Mouse (Mus musculus): ENCODE measurements at regions not wholly inside any gene's neighbourhood (a gene's known extent, or its start where the extent isn't known, plus 50 kb on each side); places are given as distances from the start of the nearest gene placed in this dataset.

DNA sequence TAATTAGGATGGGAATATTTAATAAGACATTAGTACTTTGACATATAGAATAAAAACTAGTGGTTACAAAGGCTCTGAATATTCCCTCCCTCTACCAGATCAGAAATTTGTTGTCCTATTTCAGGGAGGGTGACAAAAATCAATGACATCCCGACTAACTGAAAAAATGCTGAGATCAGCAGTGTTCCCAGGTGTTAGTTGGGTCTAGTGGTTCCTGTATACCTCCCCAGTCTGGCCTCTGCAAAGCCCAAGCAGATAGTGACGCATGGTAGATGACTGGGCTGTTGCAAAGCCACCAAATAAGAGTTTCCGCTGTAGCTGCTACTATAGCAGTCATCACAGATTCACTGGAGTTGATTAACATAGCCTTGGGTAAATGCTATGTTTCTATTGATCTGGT is 59.9 kb upstream of the Gm4791 start:
- in situ Hi-C loops (cut with MboI; ENCODE audit: low pct_unique_long_range_greater_than_20kb) = no loop called here
- TF ChIP-seq CTCF (IDR thresholded peaks at IDR 0.05) = no peak
- DNase-seq (ENCODE audit: low read depth, low spot score) (no peak), ATAC-seq (no peak)
- peaks cover 3% of the 10 kb centered on the region for H3K27me3 ChIP-seq
- CTCF ChIA-PET = no interaction called here
- POLR2A ChIA-PET = no interaction called here

DNA sequence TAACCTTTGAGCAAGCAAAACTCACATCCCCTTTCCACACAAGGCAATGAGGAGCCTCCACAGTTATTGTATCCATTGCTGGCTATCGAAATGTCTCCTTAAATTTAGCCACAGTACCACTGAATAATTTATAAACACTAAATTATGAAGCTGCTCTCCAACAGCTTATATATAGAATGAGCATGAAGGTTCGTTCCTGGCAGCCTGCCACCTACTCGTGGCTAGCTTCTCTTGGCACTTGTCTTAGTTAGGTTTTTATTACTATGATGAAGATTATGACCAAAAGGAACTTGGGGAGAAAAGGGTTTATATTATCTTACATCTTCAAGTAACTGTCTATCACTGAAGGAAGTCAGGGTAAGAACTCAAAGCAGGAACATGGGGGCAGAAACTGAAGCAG is 72.9 kb upstream of the Gm4791 start:
- ATAC-seq (no peak), DNase-seq (ENCODE audit: low read depth, low spot score) (no peak)
- TF ChIP-seq CTCF (IDR thresholded peaks at IDR 0.05) = no peak
- in situ Hi-C loops (cut with MboI; ENCODE audit: low pct_unique_long_range_greater_than_20kb) = no loop called here
- ChIA-PET POLR2A (no interaction called here), CTCF (no interaction called here)
- peaks cover 22% of the 10 kb centered on the region for H3K27me3 ChIP-seq

- TF ChIP-seq CTCF (IDR thresholded peaks at IDR 0.05) = no peak
- DNase-seq (ENCODE audit: low read depth, low spot score) (no peak), ATAC-seq (no peak)
- ChIA-PET CTCF (no interaction called here), POLR2A (no interaction called here)
- H3K27me3 ChIP-seq = peaks cover 21% of the 10 kb centered on the region
- in situ Hi-C loops (cut with MboI; ENCODE audit: low pct_unique_long_range_greater_than_20kb) = no loop called here
Measured at GRCm38 (mm10) chr9:46920081-46920480, 78.5 kb upstream of the Gm4791 start.

GRCm38 (mm10) chr9:46913238-46913637 is 85.3 kb upstream of the Gm4791 start:
- CTCF ChIA-PET = no interaction called here
- no peak for TF ChIP-seq CTCF (IDR thresholded peaks at IDR 0.05)
- H3K27me3 ChIP-seq = peaks cover 8% of the 10 kb centered on the region
- POLR2A ChIA-PET = no interaction called here
- no peak for ATAC-seq
- DNase-seq (ENCODE audit: low read depth, low spot score) = no peak
- in situ Hi-C loops (cut with MboI; ENCODE audit: low pct_unique_long_range_greater_than_20kb) = no loop called here

- peaks cover 8% of the 10 kb centered on the region for H3K27me3 ChIP-seq
- ATAC-seq (no peak), DNase-seq (ENCODE audit: low read depth, low spot score) (no peak)
- TF ChIP-seq CTCF (IDR thresholded peaks at IDR 0.05) = no peak
- ChIA-PET POLR2A (no interaction called here), CTCF (no interaction called here)
- in situ Hi-C loops (cut with MboI; ENCODE audit: low pct_unique_long_range_greater_than_20kb) = no loop called here
Measured at GRCm38 (mm10) chr9:46909412-46910013, 89.0 kb upstream of the Gm4791 start.

- ATAC-seq (no peak), DNase-seq (ENCODE audit: low read depth, low spot score) (no peak)
- peaks cover 42% of the 10 kb centered on the region for H3K27me3 ChIP-seq
- in situ Hi-C loops (cut with MboI; ENCODE audit: low pct_unique_long_range_greater_than_20kb) = no loop called here
- TF ChIP-seq CTCF (IDR thresholded peaks at IDR 0.05) = no peak
- ChIA-PET CTCF (no interaction called here), POLR2A (no interaction called here)
Measured at GRCm38 (mm10) chr9:46905081-46905480, 93.5 kb upstream of the Gm4791 start.

GRCm38 (mm10) chr9:46903491-46904220 is 94.9 kb upstream of the Gm4791 start:
- ChIA-PET POLR2A (no interaction called here), CTCF (no interaction called here)
- DNase-seq (ENCODE audit: low read depth, low spot score) = no peak
- in situ Hi-C loops (cut with MboI; ENCODE audit: low pct_unique_long_range_greater_than_20kb) = no loop called here
- ATAC-seq = no peak
- TF ChIP-seq CTCF (IDR thresholded peaks at IDR 0.05) = no peak
- peaks cover 49% of the 10 kb centered on the region for H3K27me3 ChIP-seq

- CTCF ChIA-PET = no interaction called here
- H3K27me3 ChIP-seq = peaks cover 54% of the 10 kb centered on the region
- DNase-seq (ENCODE audit: low read depth, low spot score) = no peak
- no peak for TF ChIP-seq CTCF (IDR thresholded peaks at IDR 0.05)
- in situ Hi-C loops (cut with MboI; ENCODE audit: low pct_unique_long_range_greater_than_20kb) = no loop called here
- POLR2A ChIA-PET = no interaction called here
- no peak for ATAC-seq
Measured at GRCm38 (mm10) chr9:46899283-46899682, 99.3 kb upstream of the Gm4791 start.

DNA sequence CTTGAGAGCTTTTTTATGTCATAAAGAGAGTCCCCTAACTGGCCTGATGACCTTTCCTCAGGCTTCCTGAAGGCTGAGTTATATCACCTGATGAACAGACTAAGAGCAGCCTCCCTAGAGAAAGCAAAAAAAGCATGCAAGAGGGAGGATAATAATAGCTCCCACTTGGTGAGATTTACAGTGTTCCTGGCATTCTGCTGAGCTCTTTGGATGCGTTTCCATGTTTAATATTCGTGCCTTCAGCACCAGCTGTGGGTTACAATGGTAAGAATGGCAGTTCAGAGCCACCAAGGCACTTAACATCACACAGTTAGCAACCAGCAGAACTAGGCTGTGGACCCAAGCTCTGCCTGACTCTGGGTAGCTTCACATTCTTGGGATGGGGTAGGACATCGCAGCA is 100.4 kb upstream of the Gm4791 start:
- DNase-seq (ENCODE audit: low read depth, low spot score) = no peak
- ChIA-PET CTCF (no interaction called here), POLR2A (no interaction called here)
- no peak for TF ChIP-seq CTCF (IDR thresholded peaks at IDR 0.05)
- in situ Hi-C loops (cut with MboI; ENCODE audit: low pct_unique_long_range_greater_than_20kb) = no loop called here
- H3K27me3 ChIP-seq = peaks cover 57% of the 10 kb centered on the region
- no peak for ATAC-seq

- ChIA-PET CTCF (no interaction called here), POLR2A (no interaction called here)
- no peak for ATAC-seq
- no peak for TF ChIP-seq CTCF (IDR thresholded peaks at IDR 0.05)
- DNase-seq (ENCODE audit: low read depth, low spot score) = no peak
- peaks cover 36% of the 10 kb centered on the region for H3K27me3 ChIP-seq
- in situ Hi-C loops (cut with MboI; ENCODE audit: low pct_unique_long_range_greater_than_20kb) = no loop called here
Measured at GRCm38 (mm10) chr9:46891829-46892228, 106.7 kb upstream of the Gm4791 start.

- peaks cover 38% of the 10 kb centered on the region for H3K27me3 ChIP-seq
- TF ChIP-seq CTCF (IDR thresholded peaks at IDR 0.05) = no peak
- DNase-seq (ENCODE audit: low read depth, low spot score) (no peak), ATAC-seq (no peak)
- ChIA-PET POLR2A (no interaction called here), CTCF (no interaction called here)
- in situ Hi-C loops (cut with MboI; ENCODE audit: low pct_unique_long_range_greater_than_20kb) = no loop called here
Measured at GRCm38 (mm10) chr9:46889933-46890662, 108.4 kb upstream of the Gm4791 start.
